Comparison of ENCODE assay signal across 18 mouse cellular contexts in the genomic region with DNA sequence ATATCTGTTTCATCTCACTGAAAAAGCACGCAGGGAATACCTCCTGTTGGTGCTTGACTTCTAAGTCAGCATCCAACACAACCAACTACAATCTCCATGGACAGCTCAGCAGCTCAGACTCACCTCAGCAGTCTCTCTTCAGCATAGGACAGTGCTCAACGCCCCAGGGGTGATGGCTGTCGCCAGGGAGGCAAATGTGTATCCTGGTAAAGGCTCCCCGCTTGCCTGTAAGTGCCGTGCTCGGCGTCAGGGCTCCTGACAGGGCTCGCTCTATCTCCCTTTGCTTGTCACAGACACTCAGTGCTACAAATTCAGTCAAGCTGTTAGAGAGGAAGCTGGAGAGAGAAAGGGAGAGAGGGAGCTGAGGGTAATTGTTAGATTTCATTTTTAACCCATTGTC.
A peak's percentile ranks its signal among the peaks of the same experiment; 100 is the strongest.
DNase-seq lines count a peak whose midpoint lies in the region; ATAC-seq lines count a peak whose summit lies in the region.
"Had no signal": no experiment of that assay in that cellular context is flagged by ENCODE, and none has a peak within 500 bp of the region (broad histone marks: within the 10 kb centered on the region; RNA-seq: fewer than 3 reads in every experiment).

No protein-coding gene starts in this region.

- H3K4me1 ChIP-seq in hindbrain, embryonic 12.5 days = no peaks in the 10 kb centered on the region
- no peaks in the 10 kb centered on the region for H3K4me1 ChIP-seq in hindbrain, embryonic 10.5 days (replicated peaks)
- H3K4me1 ChIP-seq in forebrain, embryonic 15.5 days = peaks cover 16% of the 10 kb centered on the region
- peaks cover 14% of the 10 kb centered on the region for H3K4me1 ChIP-seq in hindbrain, embryonic 14.5 days (replicated peaks; ENCODE audit: control insufficient read depth, insufficient read depth, low read length)
- peaks cover 10% of the 10 kb centered on the region; the same call in 1 of the 2 replicates for H3K4me1 ChIP-seq in neural tube, embryonic 15.5 days
- H3K4me1 ChIP-seq: embryonic facial prominence, embryonic 13.5 days; intestine, embryonic 15.5 days; limb, embryonic 10.5 days had no signal

- H3K4me3 ChIP-seq in hindbrain, embryonic 12.5 days = no peak overlapping the region
- H3K4me3 ChIP-seq in hindbrain, embryonic 10.5 days = no peak overlapping the region
- H3K4me3 ChIP-seq in forebrain, embryonic 15.5 days = no peak overlapping the region
- no peak overlapping the region for H3K4me3 ChIP-seq in hindbrain, embryonic 14.5 days (replicated peaks; ENCODE audit: low read length)
- no peak overlapping the region for H3K4me3 ChIP-seq in neural tube, embryonic 15.5 days (replicated peaks)
- H3K4me3 ChIP-seq: embryonic facial prominence, embryonic 13.5 days; heart, embryonic 13.5 days; intestine, embryonic 15.5 days; limb, embryonic 10.5 days had no signal

- no peak for DNase-seq in hindbrain, embryonic 10.5 days (ENCODE audit: low spot score)
- DNase-seq in hindbrain, embryonic 14.5 days (ENCODE audit: low spot score) = no peak
- no peak for DNase-seq in cerebellum, postnatal 10 days
- DNase-seq in embryo, embryonic 10 days (ENCODE audit: low spot score) = no peak
- DNase-seq: adrenal gland, adult 2 months; cerebellum, adult 8-10 months; gastrocnemius, postnatal 36 days; kidney, postnatal 36 days; liver, postnatal 0 days; lung, postnatal 14 days had no signal

- peak overlapping the region; percentile 7; the same call in 1 of the 2 replicates for H3K27ac ChIP-seq in hindbrain, embryonic 12.5 days
- no peak overlapping the region for H3K27ac ChIP-seq in hindbrain, embryonic 10.5 days
- peak overlapping the region; percentile 38 for H3K27ac ChIP-seq in forebrain, embryonic 15.5 days (replicated peaks)
- peak overlapping the region; percentile 62 for H3K27ac ChIP-seq in hindbrain, embryonic 14.5 days
- H3K27ac ChIP-seq in neural tube, embryonic 15.5 days (replicated peaks) = 0 out of 2 replicates have a peak overlapping the region, but pooled peaks have one; percentile 6
- H3K27ac ChIP-seq: embryonic facial prominence, embryonic 13.5 days; heart, embryonic 13.5 days; intestine, embryonic 15.5 days; limb, embryonic 10.5 days; stomach, postnatal 0 days had no signal

- no peaks in the 10 kb centered on the region for H3K9me3 ChIP-seq in hindbrain, embryonic 12.5 days (replicated peaks)
- no peaks in the 10 kb centered on the region for H3K9me3 ChIP-seq in hindbrain, embryonic 10.5 days
- no peaks in the 10 kb centered on the region for H3K9me3 ChIP-seq in forebrain, embryonic 15.5 days
- no peaks in the 10 kb centered on the region for H3K9me3 ChIP-seq in hindbrain, embryonic 14.5 days (ENCODE audit: control insufficient read depth, low read length)
- H3K9me3 ChIP-seq in neural tube, embryonic 15.5 days (replicated peaks) = no peaks in the 10 kb centered on the region
- H3K9me3 ChIP-seq: embryonic facial prominence, embryonic 13.5 days; heart, embryonic 13.5 days; intestine, embryonic 15.5 days; limb, embryonic 10.5 days had no signal

- H3K27me3 ChIP-seq in hindbrain, embryonic 12.5 days = no peaks in the 10 kb centered on the region
- H3K27me3 ChIP-seq in hindbrain, embryonic 10.5 days (ENCODE audit: insufficient read depth, poor library complexity, severe bottlenecking) = no peaks in the 10 kb centered on the region
- H3K27me3 ChIP-seq in forebrain, embryonic 15.5 days = no peaks in the 10 kb centered on the region
- no peaks in the 10 kb centered on the region for H3K27me3 ChIP-seq in hindbrain, embryonic 14.5 days (ENCODE audit: control insufficient read depth, insufficient read depth, low read length)
- no peaks in the 10 kb centered on the region for H3K27me3 ChIP-seq in neural tube, embryonic 15.5 days (replicated peaks)
- H3K27me3 ChIP-seq: embryonic facial prominence, embryonic 13.5 days; heart, embryonic 13.5 days; intestine, embryonic 15.5 days had no signal

- ATAC-seq in hindbrain, embryonic 12.5 days (ENCODE audit: low FRiP score) = no peak
- ATAC-seq in forebrain, embryonic 15.5 days (replicated peaks) = no peak
- ATAC-seq in hindbrain, embryonic 14.5 days (ENCODE audit: low FRiP score) = no peak
- no peak for ATAC-seq in neural tube, embryonic 15.5 days (ENCODE audit: low FRiP score)
- ATAC-seq: intestine, embryonic 15.5 days; liver, postnatal 0 days had no signal

- 68% methylated on average over 8 of the region's 8 CpGs for WGBS in hindbrain, embryonic 12.5 days
- 62% methylated on average over 8 of the region's 8 CpGs for WGBS in hindbrain, embryonic 10.5 days
- 60% methylated on average over 8 of the region's 8 CpGs for WGBS in forebrain, embryonic 15.5 days
- 47% methylated on average over 8 of the region's 8 CpGs for WGBS in hindbrain, embryonic 14.5 days
- 58% methylated on average over 8 of the region's 8 CpGs for WGBS in neural tube, embryonic 15.5 days

- H3K9ac ChIP-seq in hindbrain, embryonic 12.5 days = no peak overlapping the region
- no peak overlapping the region for H3K9ac ChIP-seq in forebrain, embryonic 15.5 days (replicated peaks)
- peak overlapping the region; percentile 24; the same call in 1 of the 2 replicates for H3K9ac ChIP-seq in hindbrain, embryonic 14.5 days
- no peak overlapping the region for H3K9ac ChIP-seq in neural tube, embryonic 15.5 days (replicated peaks)
- H3K9ac ChIP-seq: embryonic facial prominence, embryonic 13.5 days; heart, embryonic 13.5 days; intestine, embryonic 15.5 days; liver, postnatal 0 days had no signal

- no peaks in the 10 kb centered on the region for H3K36me3 ChIP-seq in hindbrain, embryonic 12.5 days
- H3K36me3 ChIP-seq in hindbrain, embryonic 10.5 days = no peaks in the 10 kb centered on the region
- H3K36me3 ChIP-seq in forebrain, embryonic 15.5 days = no peaks in the 10 kb centered on the region
- H3K36me3 ChIP-seq in hindbrain, embryonic 14.5 days (replicated peaks; ENCODE audit: control insufficient read depth, insufficient read depth) = no peaks in the 10 kb centered on the region
- H3K36me3 ChIP-seq in neural tube, embryonic 15.5 days = no peaks in the 10 kb centered on the region
- H3K36me3 ChIP-seq: embryonic facial prominence, embryonic 13.5 days; heart, embryonic 13.5 days; intestine, embryonic 15.5 days; limb, embryonic 10.5 days had no signal

- H3K4me2 ChIP-seq in hindbrain, embryonic 12.5 days (replicated peaks) = no peak overlapping the region
- no peak overlapping the region for H3K4me2 ChIP-seq in forebrain, embryonic 15.5 days (replicated peaks)
- H3K4me2 ChIP-seq in hindbrain, embryonic 14.5 days (replicated peaks) = no peak overlapping the region
- no peak overlapping the region for H3K4me2 ChIP-seq in neural tube, embryonic 15.5 days
- H3K4me2 ChIP-seq: embryonic facial prominence, embryonic 13.5 days; heart, embryonic 13.5 days; intestine, embryonic 15.5 days had no signal
